Mouse (Mus musculus) lung, postnatal 4 days (tissue): Measurements from ENCODE around the gene Celf2.
A peak's percentile ranks its signal among the peaks of the same experiment; 100 is the strongest.

Experiments used
- DNase-seq, 2 experiments: peaks; one replicate each; pipeline ENCODE4 v3.0.0; 2021

The Celf2 gene

DNA sequence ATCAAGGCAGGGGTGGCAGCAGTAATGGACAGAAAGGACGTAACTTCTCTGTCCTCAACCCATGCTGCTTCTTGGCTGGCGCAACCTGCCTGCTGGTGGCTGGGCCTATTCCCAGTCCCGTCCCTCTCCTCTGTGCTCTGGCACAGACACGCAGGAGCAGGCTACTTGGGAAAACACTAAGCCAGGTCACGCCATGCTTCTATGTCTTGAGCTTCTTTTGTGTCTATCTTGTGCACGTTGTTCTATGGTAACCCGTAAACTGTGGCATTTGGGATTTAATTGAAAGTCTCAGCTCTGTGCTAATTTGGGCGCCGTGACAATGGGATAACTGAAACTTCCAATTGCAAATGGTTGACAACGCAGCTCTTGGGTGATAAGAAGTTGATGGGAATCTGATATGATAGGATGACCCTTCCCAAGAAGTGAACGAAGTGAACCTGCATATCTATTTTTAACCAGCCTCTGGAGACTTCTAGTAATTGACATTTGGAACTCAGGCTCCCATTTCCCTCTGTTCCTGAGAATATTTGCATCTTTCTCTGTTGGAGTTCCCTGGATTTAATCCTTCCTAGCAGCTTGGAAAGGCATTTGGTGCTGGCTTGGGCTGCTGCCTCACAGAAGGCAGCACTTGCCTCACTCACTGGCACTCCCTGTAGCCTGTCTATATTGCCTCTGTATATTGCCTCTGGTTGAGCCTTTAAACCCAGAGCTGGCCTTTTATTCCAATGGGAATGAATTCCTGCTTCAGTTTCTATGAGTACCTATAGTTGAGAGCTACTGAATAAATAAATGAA is 335.9 kb downstream of the Celf2 start:
- no peak for DNase-seq

DNA sequence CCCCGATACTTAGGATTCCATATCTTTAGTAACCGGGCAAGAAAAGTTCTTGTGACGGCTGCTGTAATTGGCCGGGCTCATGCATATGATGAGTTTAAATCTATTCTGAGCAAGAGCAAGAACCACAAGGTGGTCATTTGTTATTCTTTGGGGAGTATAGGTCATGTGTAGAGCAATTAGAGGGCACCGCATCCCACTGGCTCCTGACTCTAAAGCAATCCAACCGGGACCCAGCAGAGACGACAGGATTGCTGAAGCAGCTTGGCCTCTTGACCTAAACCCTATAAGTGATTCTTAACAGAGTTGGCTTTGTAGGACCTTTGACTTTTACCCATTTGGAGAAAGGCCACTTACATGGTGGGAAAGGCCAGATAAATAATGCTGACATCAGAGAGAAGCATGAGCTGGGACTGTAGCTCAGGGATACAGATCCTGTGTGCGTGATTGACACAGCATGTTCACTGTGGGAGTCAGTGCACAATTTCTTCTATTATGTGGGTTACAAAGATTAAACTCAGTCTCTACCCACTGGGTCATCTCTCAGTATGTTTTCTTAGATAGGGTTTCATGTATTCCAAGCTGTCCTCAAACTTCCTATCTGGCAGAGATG is 338.2 kb downstream of the Celf2 start:
- DNase-seq: no peak

DNA sequence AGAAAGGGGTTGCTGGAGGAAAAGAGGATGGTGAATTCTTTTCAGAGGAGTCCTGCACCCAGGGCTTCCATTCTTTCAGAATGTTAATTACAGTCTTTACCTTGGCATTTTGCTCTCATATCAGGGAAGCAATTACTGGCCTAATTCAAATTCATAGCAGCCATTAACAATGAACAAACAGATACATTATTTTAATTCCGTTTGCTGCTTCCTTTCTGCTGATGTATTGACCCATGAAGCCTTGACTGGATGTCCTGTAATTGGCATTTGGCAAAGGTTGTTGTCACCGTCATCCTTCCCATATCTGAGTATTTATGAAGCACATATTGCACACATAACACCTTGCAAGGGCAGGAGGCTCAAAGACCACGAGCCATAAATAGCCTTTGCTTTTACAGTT is 343.6 kb downstream of the Celf2 start:
- DNase-seq: no peak

DNA sequence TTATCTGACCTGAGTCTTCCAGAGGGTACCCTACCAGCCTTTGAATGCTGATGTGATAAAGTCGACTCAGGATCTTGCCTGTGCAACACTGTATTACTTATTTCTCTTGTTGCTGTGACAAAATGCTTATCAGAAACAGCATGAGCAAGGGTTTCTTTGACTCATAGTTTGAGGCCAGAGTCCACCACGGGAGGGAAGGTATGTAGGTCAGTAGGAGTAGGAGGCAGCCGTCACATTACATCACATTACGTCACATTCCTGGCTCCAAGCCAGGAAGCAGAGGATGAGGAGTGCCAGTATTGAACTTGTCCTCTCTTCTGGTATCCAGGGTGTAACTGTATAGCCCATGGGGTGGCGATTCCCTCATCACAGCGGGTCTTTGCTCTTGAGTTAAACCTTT is 349.3 kb downstream of the Celf2 start:
- DNase-seq: no peak

DNA sequence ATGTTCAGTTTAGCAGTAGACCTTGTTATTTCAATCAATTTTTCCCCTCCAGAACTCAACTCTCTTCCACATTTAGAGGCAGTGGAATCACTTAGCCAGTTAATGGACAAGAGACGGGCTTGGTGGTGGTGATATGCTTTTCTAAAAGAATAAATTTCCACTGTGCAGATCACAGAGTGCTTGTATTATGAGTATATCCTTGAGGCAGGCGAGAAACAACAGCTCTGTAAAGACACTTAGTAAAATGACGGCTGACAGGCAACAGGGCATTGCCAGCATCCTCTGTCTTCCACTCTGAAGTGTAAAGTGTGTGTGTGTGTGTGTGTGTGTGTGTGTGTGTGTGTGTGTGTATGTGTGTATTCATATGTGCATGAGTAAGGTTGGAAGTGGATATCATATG is 362.1 kb downstream of the Celf2 start:
- no peak for DNase-seq

DNA sequence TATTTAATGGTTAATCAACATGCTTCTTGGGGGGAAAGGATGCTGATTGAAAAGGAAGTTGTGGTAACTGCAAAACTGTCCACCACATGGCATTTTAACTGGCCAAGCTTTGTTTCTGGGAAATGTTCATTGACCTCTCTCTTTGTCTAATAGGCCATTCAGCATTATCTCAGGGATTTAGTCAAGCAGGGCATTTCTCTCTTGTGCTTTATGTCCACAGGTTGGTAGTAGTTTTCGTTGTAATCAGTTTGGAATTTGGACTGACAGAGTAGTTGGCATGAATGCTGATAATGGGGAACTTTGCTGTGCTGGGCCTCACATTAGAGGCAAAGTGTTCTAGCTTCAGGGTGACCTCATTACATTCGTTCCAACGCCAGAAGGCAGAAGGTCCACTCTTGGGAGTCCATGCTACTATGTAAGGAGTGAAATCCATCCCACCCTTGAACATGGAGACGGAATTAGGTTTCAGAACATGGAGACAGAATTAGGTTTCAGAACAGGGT is 363.8 kb downstream of the Celf2 start:
- no peak for DNase-seq

DNA sequence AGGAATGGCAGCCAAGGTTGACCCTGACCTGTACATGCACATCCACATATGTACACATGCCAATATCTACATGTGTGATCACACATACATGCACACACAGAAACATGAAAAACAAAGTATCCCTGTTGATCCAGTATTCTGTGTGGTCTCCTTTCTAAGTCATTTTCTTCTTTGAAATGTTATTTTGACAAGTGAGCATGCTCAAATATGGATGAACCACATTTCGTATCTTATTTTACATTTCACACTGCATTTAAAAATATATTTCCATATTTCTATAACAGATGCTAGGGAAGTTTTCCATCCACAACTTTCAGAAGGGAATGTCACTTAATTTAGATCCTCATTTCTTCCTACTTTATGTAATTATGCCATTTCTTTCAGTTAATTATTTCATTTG is 364.5 kb downstream of the Celf2 start:
- no peak for DNase-seq

DNA sequence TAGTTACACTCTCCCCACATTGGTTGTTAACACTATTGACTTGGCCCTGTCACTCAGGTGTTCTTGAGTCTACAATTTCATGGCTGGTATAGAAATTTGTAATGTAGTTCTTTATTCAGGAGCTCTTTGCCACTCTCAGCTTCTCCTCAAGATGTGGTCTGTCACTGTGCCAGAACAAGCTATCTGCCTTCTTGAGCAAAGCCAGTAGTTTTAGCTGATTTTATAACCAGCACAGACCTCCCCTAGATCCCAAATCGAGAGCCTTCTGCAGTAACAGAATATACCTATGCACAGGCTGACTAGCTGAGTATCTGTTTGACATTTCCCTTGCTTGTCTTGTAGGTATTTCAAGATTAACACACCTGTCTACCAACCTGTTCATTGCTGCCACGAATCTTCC is 386.0 kb downstream of the Celf2 start:
- DNase-seq: no peak

DNA sequence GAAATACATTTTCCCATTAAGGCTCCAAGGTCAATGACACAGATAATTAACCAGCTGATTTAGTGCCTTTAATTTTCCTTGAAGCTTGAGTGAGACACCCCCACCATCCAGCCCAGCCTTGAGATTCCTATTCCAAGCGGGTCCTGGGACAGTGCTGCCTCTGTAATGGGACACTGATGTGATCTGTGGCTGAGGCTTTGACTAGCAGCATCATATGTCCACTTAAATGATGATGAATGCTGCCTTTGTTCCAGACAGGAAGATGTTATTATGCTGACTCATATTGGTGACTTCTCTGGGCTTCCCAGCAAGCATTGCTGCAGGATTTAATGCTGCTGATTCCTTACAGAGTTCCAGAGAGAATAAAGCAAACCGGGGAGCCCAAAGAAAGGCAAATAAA is 393.6 kb downstream of the Celf2 start:
- no peak for DNase-seq

DNA sequence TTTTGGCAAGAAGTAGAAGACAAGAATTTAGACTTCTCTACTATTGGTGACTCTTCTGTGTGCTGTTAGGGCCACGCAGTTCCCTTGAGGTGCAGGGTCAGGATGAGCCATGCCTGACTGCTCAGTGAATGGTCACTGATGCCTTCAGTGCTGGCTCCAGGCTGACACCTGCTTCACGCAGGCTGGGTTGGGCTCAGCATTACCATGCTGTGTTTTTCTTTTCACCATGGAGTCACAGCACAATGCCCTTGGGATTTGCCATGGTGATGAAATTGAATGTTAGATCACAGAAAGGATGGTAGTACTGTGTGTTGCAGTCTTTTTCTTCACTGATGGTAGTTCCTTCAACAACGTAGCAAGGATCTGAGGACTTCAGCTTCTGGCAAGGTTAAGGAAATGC is 394.2 kb downstream of the Celf2 start:
- DNase-seq: no peak

DNA sequence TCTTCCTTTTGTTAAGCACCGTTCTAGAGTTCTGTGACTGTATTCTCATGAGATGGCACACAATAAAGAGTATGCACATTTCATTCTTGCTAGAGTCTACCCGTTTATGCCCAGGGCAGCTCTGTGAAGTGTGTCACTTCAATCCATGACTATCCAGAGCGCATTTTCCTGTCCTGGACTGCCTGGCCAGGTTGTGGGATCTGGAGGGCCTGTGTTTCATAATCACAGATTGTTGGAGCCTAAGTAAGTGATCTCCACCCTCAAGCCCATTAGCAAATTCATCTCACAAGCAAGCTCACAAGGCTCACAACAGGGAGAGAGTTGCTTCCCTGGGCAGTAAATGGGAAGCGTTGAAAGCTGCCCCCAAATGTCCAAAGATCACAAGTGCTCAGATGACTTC is 395.6 kb downstream of the Celf2 start:
- DNase-seq: no peak

DNA sequence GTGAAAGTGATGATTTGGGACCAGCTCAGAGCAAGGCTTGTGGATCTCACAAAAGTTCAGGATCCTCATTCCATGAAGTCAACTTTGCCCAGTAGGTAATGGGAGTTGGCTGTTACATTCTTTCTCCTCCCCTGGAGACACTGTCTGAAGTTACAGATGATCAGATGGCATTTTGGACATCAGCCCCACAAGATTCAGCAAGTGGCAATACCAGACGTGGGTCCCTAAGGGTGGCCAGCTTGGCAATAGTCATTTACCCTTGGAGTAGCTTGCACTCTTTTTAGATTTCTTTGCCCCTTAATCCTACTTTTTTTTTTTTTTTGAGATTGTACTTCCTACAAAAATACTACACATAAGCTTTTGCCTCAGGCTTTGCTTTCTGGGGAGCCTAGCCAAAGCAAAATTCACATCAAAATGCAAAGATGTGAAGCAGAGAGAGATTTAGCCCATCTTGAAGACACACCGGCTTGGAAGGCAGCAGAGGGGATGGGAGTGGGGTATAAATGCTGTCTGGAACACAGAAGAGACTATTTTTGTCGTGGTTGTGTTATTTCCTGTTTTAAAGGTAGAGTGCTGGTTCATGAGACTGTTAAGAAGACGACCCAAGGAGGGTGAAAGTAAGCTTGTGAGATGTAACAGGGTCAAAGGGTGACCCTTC is 397.1 kb downstream of the Celf2 start:
- DNase-seq: no peak

DNA sequence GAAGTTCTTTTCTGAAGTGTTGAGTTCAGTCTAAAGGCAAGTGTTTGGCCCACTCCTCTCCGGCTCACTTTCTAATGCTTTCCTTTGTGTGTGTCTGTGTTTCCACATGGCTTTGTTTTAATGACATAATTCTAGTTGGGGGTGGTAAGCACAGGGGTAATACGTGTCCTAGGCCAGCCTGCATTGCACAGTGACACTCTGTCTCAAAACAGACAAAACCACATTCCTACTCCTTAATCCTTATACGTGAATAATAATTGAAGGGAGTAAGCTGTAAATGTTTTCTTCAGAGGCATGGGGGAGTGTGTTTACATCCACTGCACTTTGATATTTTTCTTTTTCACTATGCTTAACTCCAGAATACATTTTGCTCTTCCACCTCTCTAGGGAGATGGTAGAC is 415.9 kb downstream of the Celf2 start:
- no peak for DNase-seq

DNA sequence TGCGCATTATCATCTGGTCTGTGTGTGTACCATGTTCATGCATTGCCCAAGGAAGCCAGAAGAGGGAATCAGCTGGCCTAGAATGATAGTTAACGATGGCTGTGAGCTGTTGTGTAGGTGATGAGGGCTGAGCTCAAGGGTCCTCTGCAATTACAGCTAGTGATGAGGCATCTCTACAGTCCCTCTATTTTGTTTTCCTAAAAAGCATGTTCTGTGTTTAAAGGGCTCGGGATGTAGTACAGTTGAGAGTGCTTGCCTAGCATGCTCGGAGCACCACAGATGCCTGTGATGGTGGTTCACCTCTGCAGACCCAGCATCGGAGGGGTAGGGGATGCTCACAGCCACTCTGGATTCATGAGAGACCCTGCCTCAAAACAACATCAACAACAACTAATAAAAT is 416.7 kb downstream of the Celf2 start:
- no peak for DNase-seq

DNA sequence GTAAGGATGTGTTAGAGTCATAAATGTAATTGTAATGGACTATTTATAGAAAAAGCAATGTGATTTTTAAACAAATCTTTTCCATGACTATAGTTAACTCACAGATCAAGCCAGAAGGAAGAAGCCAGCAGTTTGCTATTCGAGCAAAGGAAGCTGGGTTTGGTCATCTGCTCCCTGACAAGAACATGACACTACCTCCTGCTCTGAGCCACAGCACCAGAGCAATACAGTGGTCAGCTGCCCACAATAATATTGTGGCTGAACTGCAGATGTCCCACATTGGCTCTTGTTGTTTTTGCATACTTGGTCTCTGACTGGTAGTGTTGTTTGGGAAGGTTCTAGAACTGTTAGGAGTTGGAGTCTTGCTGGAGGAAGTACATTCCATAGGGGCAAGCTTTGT is 418.9 kb downstream of the Celf2 start:
- no peak for DNase-seq

DNA sequence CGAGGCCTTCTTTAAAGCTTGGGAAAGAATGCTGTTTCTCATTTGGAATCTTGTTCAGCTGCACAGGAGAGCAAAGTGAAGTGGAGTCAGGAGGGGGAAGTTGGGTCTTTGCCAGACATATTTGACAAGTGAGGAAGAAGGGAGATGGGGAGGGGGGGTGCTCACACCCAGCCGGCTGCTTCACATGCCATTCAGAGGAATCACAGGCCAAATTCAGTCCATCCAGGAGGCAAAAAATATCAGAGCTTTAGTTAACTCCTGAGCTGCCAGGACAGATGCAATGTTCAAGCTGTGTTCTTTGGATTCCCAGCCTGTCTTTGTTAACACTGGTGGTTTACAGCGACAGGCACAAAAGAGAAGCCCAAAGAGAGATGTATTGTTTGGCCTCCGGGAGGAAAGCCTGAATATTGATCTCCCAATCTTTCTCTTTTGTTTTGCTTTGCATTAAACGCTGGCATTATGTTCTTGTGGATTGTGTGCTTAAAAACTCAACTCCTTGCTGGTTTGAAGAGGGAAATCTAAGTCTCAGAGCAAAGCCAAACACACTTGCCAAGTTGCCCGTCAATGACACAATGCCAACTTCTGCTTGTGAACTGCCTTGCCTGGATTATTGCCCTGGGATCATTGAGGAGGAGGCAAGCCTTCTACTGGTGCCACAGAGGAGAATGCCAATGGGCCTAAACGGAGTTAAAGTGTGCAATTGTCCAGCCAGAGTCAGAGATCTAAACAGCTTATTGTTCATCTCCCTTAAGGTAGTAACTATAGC is 420.1 kb downstream of the Celf2 start:
- peak; percentile 76 to 81 for DNase-seq

DNA sequence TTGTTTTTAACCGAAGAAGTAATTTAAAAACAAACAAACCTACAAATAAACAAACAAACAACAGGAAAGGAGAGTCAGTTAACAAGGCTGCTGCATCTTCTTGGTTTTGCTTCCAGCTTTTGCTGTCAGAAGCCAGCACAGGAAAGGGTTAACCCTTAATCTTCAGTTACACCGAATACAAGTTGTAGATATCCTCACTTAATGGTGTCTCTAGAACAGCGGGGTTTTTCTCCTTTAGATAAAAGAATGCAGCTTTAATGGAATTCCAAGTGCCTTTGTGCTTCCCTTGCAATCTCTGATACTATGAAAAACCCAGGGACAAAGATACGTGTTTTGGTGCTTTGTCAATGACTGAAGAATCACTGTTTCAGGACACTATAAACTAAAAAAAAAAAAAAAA is 420.8 kb downstream of the Celf2 start:
- DNase-seq: no peak

DNA sequence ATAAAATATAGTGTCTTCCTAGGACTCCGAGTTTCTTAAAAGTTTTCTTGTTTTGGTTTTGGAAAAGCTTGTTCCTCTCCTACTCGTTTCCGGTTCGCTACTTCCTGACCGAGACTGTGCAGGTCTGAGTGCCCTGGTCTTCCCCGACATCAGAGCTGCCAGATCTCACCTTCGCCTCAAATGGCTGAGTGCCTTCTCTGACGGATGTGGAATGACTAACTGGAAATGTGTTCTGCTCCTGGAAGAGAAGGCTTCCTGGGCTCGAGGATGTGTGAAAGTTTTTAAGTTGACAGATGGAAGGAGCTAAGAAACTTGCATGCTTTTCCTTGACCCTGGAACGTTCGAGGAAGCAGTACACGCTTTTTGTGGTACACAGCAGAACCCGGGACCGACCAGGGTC is 421.9 kb downstream of the Celf2 start:
- no peak for DNase-seq

DNA sequence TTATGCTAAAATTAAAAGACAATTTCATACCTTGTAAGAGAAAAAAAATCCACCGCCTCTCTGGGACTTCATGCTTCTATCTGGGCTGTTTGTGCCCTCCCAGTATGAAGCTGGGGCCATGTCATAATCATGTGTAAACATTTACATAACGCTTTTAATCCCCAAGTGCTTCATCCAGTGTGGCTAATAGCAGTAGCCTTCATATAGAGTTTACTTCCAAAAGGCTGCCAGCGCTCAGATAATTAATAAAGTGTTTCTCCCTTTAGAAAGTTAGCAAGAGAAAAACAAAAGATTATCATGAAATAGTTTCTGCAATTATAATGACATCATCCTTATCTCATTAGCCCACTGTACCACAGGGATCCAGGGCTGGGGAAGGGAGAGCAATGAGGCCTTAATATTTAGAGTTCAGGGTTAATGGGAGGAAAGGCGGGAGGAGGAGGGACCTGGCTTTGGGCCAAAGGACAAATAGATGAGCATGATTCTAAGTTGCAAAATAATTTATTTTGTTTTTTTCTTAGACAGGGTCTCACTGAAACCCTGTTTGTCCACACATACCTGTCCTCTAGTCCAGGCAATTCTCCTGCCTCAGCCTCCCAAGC is 425.8 kb downstream of the Celf2 start:
- DNase-seq: peak; percentile 61

DNA sequence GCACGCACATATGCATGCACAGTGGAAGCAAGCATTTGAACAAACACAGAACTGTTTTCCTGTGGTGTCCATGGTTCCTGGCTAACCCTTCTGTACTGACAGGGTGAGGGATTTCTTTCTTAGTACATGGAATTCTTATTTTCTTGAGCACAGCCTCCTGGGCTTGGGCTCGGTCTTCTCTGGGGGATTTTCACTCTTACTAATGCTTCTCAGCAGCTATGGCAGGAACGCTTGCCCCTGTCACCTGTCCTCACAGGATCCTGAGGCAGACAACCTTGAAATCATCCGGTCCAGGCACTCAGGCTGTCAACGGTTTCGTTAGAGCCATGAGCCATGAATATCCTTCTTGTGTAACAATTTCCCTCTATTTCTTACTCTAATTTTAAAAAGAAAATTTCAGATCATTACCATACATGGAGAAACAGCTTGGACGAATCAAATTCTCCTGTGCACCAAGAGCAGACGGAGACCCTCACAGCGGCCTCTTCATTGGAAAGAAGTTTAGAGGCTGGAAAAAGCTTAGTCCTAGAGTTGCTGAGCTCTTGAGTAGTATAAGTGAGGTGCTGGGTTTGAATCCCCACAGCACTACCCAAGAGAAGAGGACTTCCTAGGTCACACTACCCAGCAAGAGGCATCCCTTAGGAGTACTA is 426.9 kb downstream of the Celf2 start:
- peak in 1 of 2 experiments; percentile 17 for DNase-seq

DNA sequence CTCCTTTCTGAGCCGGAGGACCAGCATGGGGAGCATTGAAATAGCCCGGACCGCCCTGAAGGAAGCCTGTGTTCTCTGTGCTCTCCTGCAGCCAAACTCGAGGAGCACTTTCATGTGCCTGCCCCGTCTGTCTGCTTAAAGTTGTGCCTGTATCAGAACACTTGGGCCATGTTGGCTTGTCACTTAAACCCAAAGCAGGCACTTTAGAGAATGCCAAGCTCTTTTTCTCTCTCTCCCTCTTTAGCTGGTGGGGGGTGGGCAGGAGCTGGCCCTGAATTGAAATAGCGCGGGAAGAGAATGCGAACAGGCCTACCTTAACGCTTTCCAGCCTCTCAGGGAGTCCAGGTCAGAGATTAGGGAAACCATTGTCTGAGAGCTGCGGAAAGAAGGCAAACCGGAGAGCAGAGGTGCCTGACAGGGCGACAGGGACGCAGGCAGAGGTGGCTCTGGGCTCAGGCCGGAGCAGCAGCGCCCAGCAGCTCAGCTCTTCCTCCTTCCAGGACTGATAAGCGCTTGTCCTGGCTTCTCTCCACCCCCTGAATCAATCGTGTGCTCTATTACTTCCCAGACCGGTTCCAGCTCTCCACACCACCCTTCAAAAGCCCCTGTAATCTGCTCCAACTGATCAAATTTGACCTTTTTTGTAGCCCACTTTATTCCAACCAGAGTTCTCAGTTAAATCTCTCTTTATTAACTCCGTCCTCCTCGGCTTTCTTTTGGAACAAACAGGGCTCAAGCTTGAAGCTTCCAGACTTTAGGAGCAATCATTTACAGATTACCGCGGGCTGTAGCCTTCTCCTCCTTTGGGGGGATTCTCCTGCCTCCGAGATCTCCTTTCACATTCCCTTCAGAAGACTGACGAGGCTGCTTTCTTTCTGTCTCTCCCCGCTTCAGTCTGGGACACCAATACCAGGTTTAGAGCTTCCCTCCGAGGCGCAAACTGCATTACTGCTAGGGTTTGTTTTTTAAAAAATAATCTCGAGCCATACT is 428.3 kb downstream of the Celf2 start:
- DNase-seq: peak; percentile 44 to 64
